Mouse (Mus musculus) embryonic facial prominence, embryonic 15.5 days (tissue): Measurements from ENCODE around the gene Gm49320. TPM values are rescaled to one million over a fixed set of nuclear protein-coding genes. Genes with fewer than 3 reads are reported as not detected.
A peak's percentile ranks its signal among the peaks of the same experiment; 100 is the strongest.

Source experiments
- ATAC-seq: fragments of 200-750 bp; cut with Nextera tagmentation; 2 replicates; pipeline ENCODE4 v1.8.0; 2017; ENCODE audit warnings: low read depth, moderate TSS enrichment; ENCODE audit not compliant: insufficient number of reproducible peaks, low FRiP score, low TSS enrichment
- H3K27ac ChIP-seq: fragments of 300-500 bp; sonication (generic); replicated peaks from 2 replicates; pipeline ENCODE4 v1.5.1; 2015; ENCODE audit warnings: mild to moderate bottlenecking, inconsistent platforms
- H3K27me3 ChIP-seq: fragments of 300-500 bp; sonication (generic); 2 replicates; pipeline ENCODE4 v1.6.1; 2015; ENCODE audit warnings: inconsistent platforms
- H3K36me3 ChIP-seq: fragments of 300-500 bp; sonication (generic); 2 replicates; pipeline ENCODE4 v1.6.1; 2015; ENCODE audit warnings: mild to moderate bottlenecking, inconsistent platforms
- H3K4me1 ChIP-seq: fragments of 300-500 bp; sonication (generic); 2 replicates; pipeline ENCODE4 v1.6.1; 2015; ENCODE audit warnings: inconsistent platforms
- H3K4me2 ChIP-seq: fragments of 300-500 bp; sonication (generic); replicated peaks from 2 replicates; pipeline ENCODE4 v1.6.1; 2015; ENCODE audit warnings: mild to moderate bottlenecking, inconsistent platforms
- H3K4me3 ChIP-seq: fragments of 300-500 bp; sonication (generic); replicated peaks from 2 replicates; pipeline ENCODE4 v1.5.1; 2015; ENCODE audit warnings: mild to moderate bottlenecking, inconsistent platforms
- H3K9ac ChIP-seq: fragments of 300-500 bp; sonication (generic); 2 replicates; pipeline ENCODE4 v1.6.1; 2015; ENCODE audit warnings: inconsistent platforms
- H3K9me3 ChIP-seq: fragments of 300-500 bp; sonication (generic); replicated peaks from 2 replicates; pipeline ENCODE4 v1.6.1; 2016; ENCODE audit warnings: inconsistent platforms
- WGBS: fragments of 180-500 bp; shearing (Covaris S2); methylation state at CpG from one replicate; pipeline ENCODE4 v1.1.7; 2015; 5-methylcytosine and 5-hydroxymethylcytosine counted together
- polyA plus RNA-seq: library from polyadenylated mRNA; unstranded; fragments of >200 nt; fragmentation: Nextera tagmentation; extraction: Ambion mirVana; gene quantifications from 2 replicates; pipeline ENCODE4 v1.2.1, GENCODE M21; 2015

Gene Gm49320
- polyA plus RNA-seq: 1.1 and 1.4 TPM in 2 replicates

GRCm38 (mm10) chr8:4238434-4239192 lies at the start of gene Gm49320, which contains the start of gene Map2k7:
Gene Gm49320 (plus strand): TSS chr8:4238865.
Gene Map2k7 (plus strand): TSS chr8:4238740.
- WGBS: under 1% methylated on average over 71 of the region's 71 CpGs

GRCm38 (mm10) chr8:4189031-4189722 lies 49.5 kb upstream of the Gm49320 start:
- WGBS: 21% methylated on average over 3 of the region's 3 CpGs
- H3K9ac ChIP-seq: no peak overlapping the region
- H3K4me3 ChIP-seq: no peak overlapping the region
- no peaks in the 10 kb centered on the region for H3K9me3 ChIP-seq
- H3K36me3 ChIP-seq: peaks cover 30% of the 10 kb centered on the region
- ATAC-seq: no peak
- H3K27me3 ChIP-seq: no peaks in the 10 kb centered on the region
- H3K4me2 ChIP-seq: no peak overlapping the region
- H3K4me1 ChIP-seq: peaks cover 16% of the 10 kb centered on the region
- H3K27ac ChIP-seq: no peak overlapping the region

More at GRCm38 (mm10) chr8:4238434-4239192, at the start of gene Gm49320, which contains the start of gene Map2k7:
- peak within 1 kb of the TSS; percentile 96 for H3K27ac ChIP-seq
- peak; percentile 96 for ATAC-seq
- H3K36me3 ChIP-seq: peaks cover 27% of the 10 kb centered on the region
- H3K4me2 ChIP-seq: peak within 1 kb of the TSS; percentile 72
- H3K27me3 ChIP-seq: no peaks in the 10 kb centered on the region
- peak within 1 kb of the TSS; percentile 65 for H3K4me3 ChIP-seq
- H3K4me1 ChIP-seq: peaks cover 26% of the 10 kb centered on the region
- no peaks in the 10 kb centered on the region for H3K9me3 ChIP-seq
- peak within 1 kb of the TSS; percentile 70 for H3K9ac ChIP-seq

GRCm38 (mm10) chr8:4192305-4192704 lies 46.4 kb upstream of the Gm49320 start:
- Histone ChIP-seq H3K9me3 (no peaks in the 10 kb centered on the region), H3K4me2 (no peak overlapping the region), H3K9ac (no peak overlapping the region), H3K4me3 (no peak overlapping the region), H3K36me3 (peaks cover 9% of the 10 kb centered on the region), H3K27ac (peak overlapping the region; percentile 34; the same call in 1 of the 2 replicates), H3K27me3 (no peaks in the 10 kb centered on the region), H3K4me1 (peaks cover 16% of the 10 kb centered on the region)
- no peak for ATAC-seq
- 54% methylated on average over 5 of the region's 5 CpGs for WGBS

- Histone ChIP-seq H3K4me3 (no peak overlapping the region), H3K9me3 (no peaks in the 10 kb centered on the region), H3K9ac (no peak overlapping the region), H3K36me3 (peaks cover 3% of the 10 kb centered on the region; the same call in 1 of the 2 replicates), H3K4me1 (peaks cover 16% of the 10 kb centered on the region), H3K27me3 (no peaks in the 10 kb centered on the region), H3K27ac (peak overlapping the region; percentile 34; the same call in 1 of the 2 replicates), H3K4me2 (peak overlapping the region; percentile 8; the same call in 1 of the 2 replicates)
- peak; percentile 71 for ATAC-seq
- 13% methylated on average over 18 of the region's 18 CpGs for WGBS
Observed at GRCm38 (mm10) chr8:4192807-4193587, 45.7 kb upstream of the Gm49320 start.

GRCm38 (mm10) chr8:4193588-4193894 lies 45.1 kb upstream of the Gm49320 start:
- peaks cover 16% of the 10 kb centered on the region for H3K4me1 ChIP-seq
- H3K36me3 ChIP-seq: peaks cover 4% of the 10 kb centered on the region; the same call in 1 of the 2 replicates
- 60% methylated on average over 7 of the region's 7 CpGs for WGBS
- H3K9me3 ChIP-seq: no peaks in the 10 kb centered on the region
- H3K27ac ChIP-seq: no peak overlapping the region
- peak overlapping the region; percentile 8; the same call in 1 of the 2 replicates for H3K4me2 ChIP-seq
- no peak overlapping the region for H3K4me3 ChIP-seq
- no peaks in the 10 kb centered on the region for H3K27me3 ChIP-seq
- H3K9ac ChIP-seq: no peak overlapping the region
- no peak for ATAC-seq

- Histone ChIP-seq H3K9me3 (no peaks in the 10 kb centered on the region), H3K4me1 (0 out of 2 replicates have a peak, but pooled peaks cover 3% of the 10 kb centered on the region), H3K27me3 (peaks cover 25% of the 10 kb centered on the region), H3K36me3 (peaks cover 22% of the 10 kb centered on the region; the same call in 1 of the 2 replicates), H3K4me3 (no peak overlapping the region), H3K4me2 (no peak overlapping the region), H3K9ac (no peak overlapping the region), H3K27ac (no peak overlapping the region)
- no peak; the same call in 1 of the 2 replicates for ATAC-seq
- 59% methylated on average over 2 of the region's 2 CpGs for WGBS
Observed at GRCm38 (mm10) chr8:4201321-4201720, 37.3 kb upstream of the Gm49320 start.

- no peak overlapping the region for H3K27ac ChIP-seq
- peaks cover 28% of the 10 kb centered on the region for H3K27me3 ChIP-seq
- 0 out of 2 replicates have a peak, but pooled peaks cover 15% of the 10 kb centered on the region for H3K36me3 ChIP-seq
- no peak for ATAC-seq
- peaks cover 9% of the 10 kb centered on the region for H3K4me1 ChIP-seq
- no peak overlapping the region for H3K9ac ChIP-seq
- no peak overlapping the region for H3K4me2 ChIP-seq
- no peak overlapping the region for H3K4me3 ChIP-seq
- H3K9me3 ChIP-seq: no peaks in the 10 kb centered on the region
- 33% methylated on average over 38 of the region's 38 CpGs for WGBS
Observed at GRCm38 (mm10) chr8:4205246-4206123, 33.2 kb upstream of the Gm49320 start.

GRCm38 (mm10) chr8:4206182-4207015 lies 32.3 kb upstream of the Gm49320 start:
- H3K9ac ChIP-seq: no peak overlapping the region
- peaks cover 9% of the 10 kb centered on the region for H3K4me1 ChIP-seq
- 0 out of 2 replicates have a peak, but pooled peaks cover 15% of the 10 kb centered on the region for H3K36me3 ChIP-seq
- no peaks in the 10 kb centered on the region for H3K9me3 ChIP-seq
- peak; percentile 31; the same call in 1 of the 2 replicates for ATAC-seq
- H3K4me3 ChIP-seq: no peak overlapping the region
- peaks cover 28% of the 10 kb centered on the region for H3K27me3 ChIP-seq
- H3K27ac ChIP-seq: no peak overlapping the region
- H3K4me2 ChIP-seq: no peak overlapping the region
- WGBS: 27% methylated on average over 44 of the region's 44 CpGs

- no peak overlapping the region for H3K27ac ChIP-seq
- H3K9ac ChIP-seq: no peak overlapping the region
- peaks cover 9% of the 10 kb centered on the region for H3K4me1 ChIP-seq
- H3K27me3 ChIP-seq: peaks cover 28% of the 10 kb centered on the region
- no peak overlapping the region for H3K4me3 ChIP-seq
- ATAC-seq: no peak
- WGBS: 74% methylated on average over 2 of the region's 2 CpGs
- no peaks in the 10 kb centered on the region for H3K9me3 ChIP-seq
- no peak overlapping the region for H3K4me2 ChIP-seq
- H3K36me3 ChIP-seq: 0 out of 2 replicates have a peak, but pooled peaks cover 15% of the 10 kb centered on the region
Observed at GRCm38 (mm10) chr8:4207016-4207350, 31.7 kb upstream of the Gm49320 start.
